Mouse (Mus musculus): Measurements from ENCODE around the gene Kdm4b. TPM values are rescaled to one million over a fixed set of nuclear protein-coding genes. Genes with fewer than 3 reads are reported as not detected.

The Kdm4b gene
- polyA plus RNA-seq, 1 experiment from 2014 or later = 33.7 TPM

DNA sequence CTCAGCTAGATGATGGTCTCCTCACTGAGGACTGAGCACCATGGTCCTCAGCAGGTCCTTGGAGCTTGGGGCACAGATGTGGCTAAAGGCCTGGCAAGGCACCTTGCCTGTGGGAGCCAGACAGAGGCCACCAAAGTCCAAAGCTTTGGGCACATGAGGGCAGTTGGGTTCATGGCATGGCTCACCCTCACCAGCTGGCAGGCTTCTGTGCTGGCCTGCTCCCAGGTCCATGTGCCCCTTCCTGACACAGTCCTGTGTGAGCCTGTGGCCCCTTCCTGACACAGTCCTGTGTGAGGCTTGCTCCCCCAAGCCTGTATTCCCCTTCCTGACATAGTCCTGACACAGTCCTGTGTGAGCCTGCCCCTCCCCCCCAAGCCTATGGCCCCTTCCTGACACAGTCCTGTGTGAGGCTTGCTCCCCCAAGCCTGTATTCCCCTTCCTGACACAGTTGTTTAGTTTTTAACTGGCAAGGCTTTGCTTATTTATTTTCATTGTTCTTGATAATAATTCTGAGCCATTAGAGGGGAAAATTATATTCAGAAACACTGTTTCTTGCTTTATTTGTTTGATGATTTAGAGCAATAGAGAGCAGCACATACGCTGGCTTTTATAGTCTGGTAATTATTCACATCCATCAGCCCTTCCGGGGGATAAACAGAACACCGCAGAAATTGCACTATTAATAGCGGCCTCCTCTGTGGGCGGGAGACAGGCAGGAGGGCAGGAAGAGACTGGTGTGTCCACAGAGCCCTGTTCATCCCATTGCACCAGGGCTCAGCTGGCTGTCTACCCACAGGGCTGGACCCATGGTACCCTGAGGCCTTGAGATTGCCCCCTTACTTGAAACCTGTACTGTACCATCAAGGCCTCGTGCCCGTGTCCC is 40.2 kb downstream of the Kdm4b start:
- ATAC-seq (ENCODE audit: low FRiP score) (no peak), DNase-seq (ENCODE audit: low spot score) (no peak)
- H3K36me3 ChIP-seq (ENCODE audit: control insufficient read depth, insufficient read depth, low read length) = no peaks in the 10 kb centered on the region
- 81% methylated on average over 7 of the region's 7 CpGs for WGBS
- H3K27ac ChIP-seq (ENCODE audit: low read depth, low read length) = peak overlapping the region; percentile 51; the same call in 1 of the 2 replicates
- H3K4me1 ChIP-seq (replicated peaks; ENCODE audit: control insufficient read depth, insufficient read depth, low read length) = no peaks in the 10 kb centered on the region; the same call in 1 of the 2 replicates
- no peaks in the 10 kb centered on the region for H3K9me3 ChIP-seq (ENCODE audit: control insufficient read depth, low read length)
- H3K4me2 ChIP-seq (replicated peaks; ENCODE audit: low read depth, low read length) = no peak overlapping the region
- H3K27me3 ChIP-seq (ENCODE audit: control insufficient read depth, insufficient read depth, low read length) = no peaks in the 10 kb centered on the region
- H3K4me3 ChIP-seq (ENCODE audit: low read depth, low read length) = no peak overlapping the region
- no peak overlapping the region for H3K9ac ChIP-seq (ENCODE audit: low read depth, low read length)

- Histone ChIP-seq H3K9me3 (ENCODE audit: control insufficient read depth, low read length) (no peaks in the 10 kb centered on the region), H3K4me3 (ENCODE audit: low read depth, low read length) (no peak overlapping the region), H3K27me3 (ENCODE audit: control insufficient read depth, insufficient read depth, low read length) (no peaks in the 10 kb centered on the region), H3K4me1 (replicated peaks; ENCODE audit: control insufficient read depth, insufficient read depth, low read length) (no peaks in the 10 kb centered on the region; the same call in 1 of the 2 replicates), H3K4me2 (replicated peaks; ENCODE audit: low read depth, low read length) (no peak overlapping the region), H3K36me3 (ENCODE audit: control insufficient read depth, insufficient read depth, low read length) (no peaks in the 10 kb centered on the region), H3K9ac (ENCODE audit: low read depth, low read length) (no peak overlapping the region), H3K27ac (ENCODE audit: low read depth, low read length) (no peak overlapping the region)
- DNase-seq (ENCODE audit: low spot score) (no peak), ATAC-seq (ENCODE audit: low FRiP score) (no peak)
- WGBS = 92% methylated on average over 6 of the region's 6 CpGs
Measured at GRCm38 (mm10) chr17:56368291-56368790, 42.5 kb downstream of the Kdm4b start.

DNA sequence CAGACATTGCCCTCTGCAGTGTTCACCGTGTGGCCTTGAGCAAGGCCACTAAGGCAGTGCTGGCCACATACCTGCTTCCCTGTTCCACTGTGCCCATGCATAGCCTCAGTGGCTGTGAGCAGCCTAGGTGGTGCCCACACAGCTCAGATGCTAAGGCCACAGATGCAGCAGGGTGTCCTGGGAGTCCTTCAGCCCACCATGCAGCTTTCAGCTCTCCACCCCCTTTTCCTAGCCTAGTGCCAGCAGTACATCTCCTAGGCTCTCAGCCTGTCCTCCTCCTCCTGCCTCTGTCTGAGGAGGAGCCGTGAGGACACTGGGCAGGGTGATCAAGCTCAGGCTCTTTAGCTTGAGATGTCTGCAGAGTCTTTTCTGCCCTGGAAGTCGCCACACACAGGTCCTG is 44.2 kb downstream of the Kdm4b start:
- 83% methylated on average over 3 of the region's 3 CpGs for whole genome bisulfite sequencing
- 0 out of 2 replicates have a peak, but pooled peaks cover 2% of the 10 kb centered on the region for H3K36me3 ChIP-seq (ENCODE audit: control insufficient read depth, insufficient read depth, low read length)
- ATAC-seq (ENCODE audit: low FRiP score) = no peak

GRCm38 (mm10) chr17:56371029-56371660 is 45.3 kb downstream of the Kdm4b start:
- H3K9me3 ChIP-seq (ENCODE audit: control insufficient read depth, low read length) = no peaks in the 10 kb centered on the region
- H3K4me1 ChIP-seq (replicated peaks; ENCODE audit: control insufficient read depth, insufficient read depth, low read length) = no peaks in the 10 kb centered on the region; the same call in none of the 2 replicates
- ATAC-seq (ENCODE audit: low FRiP score) = no peak
- 0 out of 2 replicates have a peak, but pooled peaks cover 2% of the 10 kb centered on the region for H3K36me3 ChIP-seq (ENCODE audit: control insufficient read depth, insufficient read depth, low read length)
- H3K27ac ChIP-seq (ENCODE audit: low read depth, low read length) = no peak overlapping the region
- H3K4me2 ChIP-seq (replicated peaks; ENCODE audit: low read depth, low read length) = no peak overlapping the region
- H3K9ac ChIP-seq (ENCODE audit: low read depth, low read length) = no peak overlapping the region
- 92% methylated on average over 15 of the region's 15 CpGs for WGBS
- H3K4me3 ChIP-seq (ENCODE audit: low read depth, low read length) = no peak overlapping the region
- DNase-seq (ENCODE audit: low spot score) = no peak
- no peaks in the 10 kb centered on the region for H3K27me3 ChIP-seq (ENCODE audit: control insufficient read depth, insufficient read depth, low read length)

More for the DNA sequence above, 44.2 kb downstream of the Kdm4b start:
- no peak overlapping the region for H3K4me2 ChIP-seq (replicated peaks; ENCODE audit: low read depth, low read length)
- H3K27me3 ChIP-seq (ENCODE audit: control insufficient read depth, insufficient read depth, low read length) = no peaks in the 10 kb centered on the region
- DNase-seq (ENCODE audit: low spot score) = no peak
- H3K4me3 ChIP-seq (ENCODE audit: low read depth, low read length) = no peak overlapping the region
- no peaks in the 10 kb centered on the region for H3K9me3 ChIP-seq (ENCODE audit: control insufficient read depth, low read length)
- H3K9ac ChIP-seq (ENCODE audit: low read depth, low read length) = no peak overlapping the region
- no peaks in the 10 kb centered on the region; the same call in none of the 2 replicates for H3K4me1 ChIP-seq (replicated peaks; ENCODE audit: control insufficient read depth, insufficient read depth, low read length)
- no peak overlapping the region for H3K27ac ChIP-seq (ENCODE audit: low read depth, low read length)

GRCm38 (mm10) chr17:56372109-56372508 is 46.2 kb downstream of the Kdm4b start:
- Histone ChIP-seq H3K4me2 (replicated peaks; ENCODE audit: low read depth, low read length) (no peak overlapping the region), H3K27me3 (ENCODE audit: control insufficient read depth, insufficient read depth, low read length) (no peaks in the 10 kb centered on the region), H3K4me3 (ENCODE audit: low read depth, low read length) (no peak overlapping the region), H3K9me3 (ENCODE audit: control insufficient read depth, low read length) (no peaks in the 10 kb centered on the region), H3K27ac (ENCODE audit: low read depth, low read length) (no peak overlapping the region), H3K36me3 (ENCODE audit: control insufficient read depth, insufficient read depth, low read length) (peaks cover 6% of the 10 kb centered on the region; the same call in 1 of the 2 replicates), H3K9ac (ENCODE audit: low read depth, low read length) (no peak overlapping the region), H3K4me1 (replicated peaks; ENCODE audit: control insufficient read depth, insufficient read depth, low read length) (no peaks in the 10 kb centered on the region; the same call in 1 of the 2 replicates)
- WGBS = 77% methylated on average over 4 of the region's 4 CpGs
- DNase-seq (ENCODE audit: low spot score) (no peak), ATAC-seq (ENCODE audit: low FRiP score) (no peak)

DNA sequence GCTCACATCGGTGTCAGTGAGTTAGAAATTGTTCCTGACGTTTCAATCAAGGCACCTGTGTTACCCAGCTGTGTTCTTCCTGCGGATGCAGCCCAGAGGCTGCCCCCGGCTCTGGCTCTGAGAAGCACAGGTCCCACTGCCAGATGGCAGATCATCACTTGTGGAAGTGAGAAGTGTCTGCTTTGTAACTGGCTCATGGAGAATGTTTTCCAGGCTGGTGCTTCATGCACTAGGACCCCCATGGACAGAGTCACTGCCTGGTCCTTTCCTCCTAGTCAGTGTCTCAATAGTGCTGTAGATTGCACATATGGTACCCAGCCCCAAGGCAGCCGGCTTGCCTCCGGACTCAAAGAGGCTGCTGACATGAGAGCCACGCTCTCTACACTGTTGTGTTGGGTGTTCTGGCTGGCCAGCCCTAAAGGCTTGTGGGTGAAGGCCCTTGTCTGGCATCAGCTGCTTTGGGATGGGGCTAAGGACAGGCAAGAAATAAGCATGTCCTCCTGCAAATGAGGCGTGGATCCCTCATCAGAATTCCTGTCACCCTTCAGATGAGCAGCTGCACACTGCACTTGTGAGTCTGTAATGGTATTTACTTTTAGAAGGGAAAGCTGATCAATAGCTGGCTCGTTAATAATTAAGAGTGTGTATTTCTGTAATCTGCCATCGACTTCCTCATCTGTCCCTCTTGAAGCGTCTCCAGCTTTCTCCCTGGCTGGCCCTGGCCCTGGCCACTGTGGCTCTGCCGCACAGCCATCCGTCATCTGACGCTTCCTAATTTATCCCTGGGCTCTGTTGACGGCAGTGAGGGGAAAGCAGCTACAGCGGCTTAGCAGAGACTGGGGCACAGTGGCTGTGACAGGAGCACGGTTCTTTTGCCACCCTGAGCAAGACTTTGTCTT is 47.5 kb downstream of the Kdm4b start:
- Histone ChIP-seq H3K27ac (ENCODE audit: low read depth, low read length) (peak overlapping the region; percentile 65), H3K27me3 (ENCODE audit: control insufficient read depth, insufficient read depth, low read length) (no peaks in the 10 kb centered on the region), H3K9me3 (ENCODE audit: control insufficient read depth, low read length) (no peaks in the 10 kb centered on the region), H3K36me3 (ENCODE audit: control insufficient read depth, insufficient read depth, low read length) (peaks cover 9% of the 10 kb centered on the region; the same call in 1 of the 2 replicates), H3K9ac (ENCODE audit: low read depth, low read length) (no peak overlapping the region), H3K4me3 (ENCODE audit: low read depth, low read length) (no peak overlapping the region), H3K4me1 (replicated peaks; ENCODE audit: control insufficient read depth, insufficient read depth, low read length) (no peaks in the 10 kb centered on the region; the same call in 1 of the 2 replicates), H3K4me2 (replicated peaks; ENCODE audit: low read depth, low read length) (no peak overlapping the region)
- DNase-seq (ENCODE audit: low spot score) (no peak), ATAC-seq (ENCODE audit: low FRiP score) (peak; percentile 54)
- 73% methylated on average over 17 of the region's 17 CpGs for WGBS

DNA sequence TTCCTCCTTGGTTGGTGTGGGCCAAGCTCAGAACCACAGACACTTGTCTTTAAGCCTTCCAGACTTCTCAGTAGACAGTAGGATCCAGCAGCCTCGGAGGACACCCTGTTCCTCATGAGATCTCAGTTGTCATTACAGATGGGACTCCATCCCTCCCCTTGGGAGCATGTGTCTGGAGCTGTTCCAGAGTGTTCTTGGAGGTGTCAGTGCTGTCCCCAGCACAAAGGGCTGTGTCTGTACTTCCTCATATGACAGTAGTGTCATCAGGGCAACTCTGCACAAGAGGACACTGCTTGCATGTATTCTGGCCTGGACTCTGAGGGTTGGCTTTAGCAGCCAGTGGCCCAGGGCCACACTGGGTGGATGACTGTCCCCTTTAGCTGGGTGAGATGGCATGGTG is 49.0 kb downstream of the Kdm4b start:
- DNase-seq (ENCODE audit: low spot score) = no peak
- Histone ChIP-seq H3K4me1 (replicated peaks; ENCODE audit: control insufficient read depth, insufficient read depth, low read length) (no peaks in the 10 kb centered on the region; the same call in 1 of the 2 replicates), H3K4me3 (ENCODE audit: low read depth, low read length) (no peak overlapping the region), H3K9ac (ENCODE audit: low read depth, low read length) (no peak overlapping the region), H3K9me3 (ENCODE audit: control insufficient read depth, low read length) (no peaks in the 10 kb centered on the region), H3K4me2 (replicated peaks; ENCODE audit: low read depth, low read length) (no peak overlapping the region), H3K36me3 (ENCODE audit: control insufficient read depth, insufficient read depth, low read length) (peaks cover 12% of the 10 kb centered on the region; the same call in 1 of the 2 replicates), H3K27ac (ENCODE audit: low read depth, low read length) (no peak overlapping the region), H3K27me3 (ENCODE audit: control insufficient read depth, insufficient read depth, low read length) (no peaks in the 10 kb centered on the region)
- no peak for ATAC-seq (ENCODE audit: low FRiP score)
- 86% methylated on average over 1 of the region's 1 CpGs for WGBS

DNA sequence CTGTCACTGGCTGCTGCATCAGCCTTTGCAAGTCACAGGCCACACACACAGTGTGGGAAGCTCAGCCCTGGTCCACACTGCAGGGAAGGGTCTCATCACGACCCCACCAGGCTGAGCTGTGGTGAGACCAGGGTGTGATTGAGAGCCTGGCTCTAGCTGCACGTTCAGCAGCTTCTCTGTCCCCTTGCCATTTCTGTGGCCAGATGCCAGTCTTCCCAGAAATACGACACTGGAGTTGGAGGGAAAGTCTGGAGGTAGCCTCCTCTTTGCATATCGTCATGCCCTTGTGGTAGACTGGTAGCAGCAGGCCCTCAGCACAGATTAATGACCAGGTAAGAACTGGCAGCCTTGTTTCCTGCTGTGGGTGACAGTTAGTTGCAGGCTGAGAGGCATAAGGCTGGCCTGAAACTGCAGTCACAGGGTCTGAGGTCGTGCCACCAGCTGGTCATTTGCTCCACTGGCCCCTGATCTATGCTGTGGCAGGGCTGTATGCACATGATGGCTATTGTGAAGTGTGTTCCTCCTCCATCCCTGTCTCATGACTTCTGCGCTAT is 53.5 kb downstream of the Kdm4b start:
- H3K27ac ChIP-seq (ENCODE audit: low read depth, low read length) = no peak overlapping the region
- H3K9ac ChIP-seq (ENCODE audit: low read depth, low read length) = no peak overlapping the region
- H3K4me1 ChIP-seq (replicated peaks; ENCODE audit: control insufficient read depth, insufficient read depth, low read length) = no peaks in the 10 kb centered on the region
- DNase-seq (ENCODE audit: low spot score) = no peak
- ATAC-seq (ENCODE audit: low FRiP score) = no peak
- H3K9me3 ChIP-seq (ENCODE audit: control insufficient read depth, low read length) = no peaks in the 10 kb centered on the region
- 86% methylated on average over 6 of the region's 6 CpGs for WGBS
- no peak overlapping the region for H3K4me2 ChIP-seq (replicated peaks; ENCODE audit: low read depth, low read length)
- H3K27me3 ChIP-seq (ENCODE audit: control insufficient read depth, insufficient read depth, low read length) = no peaks in the 10 kb centered on the region
- no peak overlapping the region for H3K4me3 ChIP-seq (ENCODE audit: low read depth, low read length)
- H3K36me3 ChIP-seq (ENCODE audit: control insufficient read depth, insufficient read depth, low read length) = peaks cover 12% of the 10 kb centered on the region; the same call in 1 of the 2 replicates
